Mouse (Mus musculus): Measurements from ENCODE around the gene Izumo2.
A peak's percentile ranks its signal among the peaks of the same experiment; 100 is the strongest.
"Not testable (repeated sequence)": the region's sequence is repeated elsewhere in the genome, so short reads cannot be mapped to it uniquely, and the experiment has no call there.

Izumo2 gene

GRCm38 (mm10) chr7:44701921-44702320 is 6.6 kb upstream of the Izumo2 start:
- peak; percentile 38 for DNase-seq

DNA sequence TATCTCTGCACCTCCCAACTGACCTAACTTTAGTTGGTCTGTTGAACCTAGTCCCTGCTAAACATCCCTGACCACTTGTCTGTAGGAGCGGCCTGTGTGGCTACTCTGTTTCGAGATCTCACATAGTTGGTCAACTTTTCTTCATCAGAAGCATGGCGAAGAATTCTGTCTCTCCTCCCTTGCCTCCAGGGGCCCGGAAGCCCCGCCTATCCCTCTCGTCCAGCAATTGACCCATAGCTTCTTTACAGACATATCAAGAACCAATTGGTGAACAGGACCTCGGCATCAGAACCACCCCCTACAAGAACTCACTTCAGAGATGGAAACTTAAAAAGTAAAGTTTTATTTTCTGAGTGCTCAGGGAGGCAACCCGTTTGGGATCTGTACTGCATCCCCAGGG is 5.6 kb upstream of the Izumo2 start:
- no peak for DNase-seq

DNA sequence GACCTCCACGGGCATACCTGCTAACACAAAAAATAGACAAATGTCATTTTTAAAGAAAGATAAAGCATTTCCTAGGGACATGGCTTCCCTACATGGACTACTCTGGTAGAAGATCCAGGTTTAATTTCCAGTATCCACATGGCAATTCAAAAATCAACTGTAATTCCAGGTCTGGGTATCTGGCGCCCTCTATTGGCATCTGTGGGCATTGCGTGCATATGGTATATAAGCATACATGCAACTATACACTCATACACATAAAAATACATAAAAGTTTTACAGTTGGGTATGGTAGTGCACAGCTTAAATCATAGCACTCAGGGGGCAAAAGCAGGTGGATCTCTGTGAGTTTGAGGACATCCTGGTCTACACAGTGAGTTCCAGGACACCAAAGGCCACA is 4.2 kb upstream of the Izumo2 start:
- DNase-seq, result no peak

GRCm38 (mm10) chr7:44705086-44705485 is 3.5 kb upstream of the Izumo2 start:
- no peak for DNase-seq

DNA sequence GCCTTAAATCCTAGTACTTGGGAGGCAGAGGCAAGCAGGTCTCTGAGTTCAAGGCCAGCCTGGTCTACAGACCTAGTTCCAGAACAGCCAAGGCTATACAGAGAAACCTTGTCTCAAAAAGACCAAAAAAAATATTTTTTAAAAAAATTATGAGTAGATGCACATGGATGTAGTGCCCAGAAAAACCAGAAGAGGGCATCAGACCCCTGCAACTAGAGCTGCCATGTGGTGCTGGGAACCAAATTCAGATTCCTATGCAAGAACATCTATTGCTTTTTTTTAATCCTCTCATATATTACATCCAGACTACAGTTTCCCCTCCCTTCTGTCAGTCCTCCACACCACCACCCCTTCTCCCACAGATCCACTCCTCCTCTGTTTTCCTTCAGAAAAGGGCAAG is 2.2 kb upstream of the Izumo2 start:
- DNase-seq, result no peak

GRCm38 (mm10) chr7:44707169-44707675 is 1.3 kb upstream of the Izumo2 start:
- DNase-seq, result no peak

DNA sequence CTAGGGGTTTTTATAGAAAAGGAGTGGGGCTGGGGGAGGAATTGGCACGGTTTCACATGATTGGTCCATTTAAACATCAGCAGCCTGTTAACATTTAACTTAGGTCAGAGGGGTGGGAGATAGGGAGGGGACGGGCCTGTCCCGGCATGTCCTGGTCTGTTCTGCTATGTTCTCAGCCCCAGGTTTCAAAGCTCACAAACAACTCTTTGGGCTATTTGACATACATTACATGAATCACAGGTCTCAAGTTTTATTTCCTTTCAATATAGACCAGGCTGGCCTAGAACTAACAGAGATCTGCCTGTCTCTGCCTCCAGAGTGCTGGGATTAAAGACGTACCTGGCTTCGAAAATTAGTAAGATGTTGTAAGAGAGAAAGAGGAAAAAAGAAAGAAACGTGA is 449 bp upstream of the Izumo2 start:
- not testable (repeated sequence) for DNase-seq

- DNase-seq, result no peak
Measured at GRCm38 (mm10) chr7:44709881-44710280, 1.3 kb downstream of the Izumo2 start.

DNA sequence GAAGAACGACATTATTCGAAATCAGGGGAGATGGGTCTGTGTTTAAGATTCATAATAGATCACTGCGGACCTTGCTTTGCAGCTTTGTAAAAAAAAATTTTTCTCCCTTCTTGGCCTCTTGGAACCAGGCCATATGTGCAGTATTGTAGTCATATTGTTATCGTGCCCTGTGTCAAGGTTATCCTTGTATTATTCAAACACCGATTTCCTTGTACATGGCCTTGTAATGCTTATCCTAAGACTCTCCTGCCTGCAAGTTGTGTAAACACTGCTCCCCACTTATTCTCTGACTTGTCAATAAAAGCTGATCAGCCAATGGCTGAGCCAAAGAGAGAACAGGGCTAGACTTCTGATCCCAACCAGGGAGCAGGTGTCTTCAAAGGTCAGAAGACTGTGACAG is 13.5 kb downstream of the Izumo2 start:
- DNase-seq, result no peak

GRCm38 (mm10) chr7:44724316-44724715 is 15.8 kb downstream of the Izumo2 start:
- no peak for DNase-seq

DNA sequence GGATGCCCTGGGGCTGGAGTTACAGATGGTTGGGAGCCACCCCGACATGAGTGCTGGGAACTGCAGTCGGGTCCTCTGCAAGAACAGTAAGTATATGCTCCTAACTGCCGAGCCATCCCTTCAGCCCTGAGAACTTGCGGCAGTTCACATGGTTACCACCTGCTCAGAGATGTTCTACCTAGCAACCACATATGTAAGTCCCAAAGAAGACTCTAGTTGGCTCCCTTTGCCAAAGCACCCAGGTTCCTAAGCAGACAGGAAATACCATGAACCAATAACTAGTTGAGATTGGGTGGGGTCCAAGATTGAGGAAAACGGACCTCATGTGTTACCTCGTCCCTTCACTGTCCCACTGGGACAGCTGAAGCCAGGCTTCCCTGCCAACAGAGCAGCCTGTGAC is 17.8 kb downstream of the Izumo2 start:
- DNase-seq, result peak; percentile 29

- DNase-seq, result no peak
Measured at GRCm38 (mm10) chr7:44727151-44727550, 18.6 kb downstream of the Izumo2 start.

- no peak for DNase-seq
Measured at GRCm38 (mm10) chr7:44728082-44728975, 19.8 kb downstream of the Izumo2 start.

GRCm38 (mm10) chr7:44733723-44734122 is 25.2 kb downstream of the Izumo2 start:
- no peak for DNase-seq

DNA sequence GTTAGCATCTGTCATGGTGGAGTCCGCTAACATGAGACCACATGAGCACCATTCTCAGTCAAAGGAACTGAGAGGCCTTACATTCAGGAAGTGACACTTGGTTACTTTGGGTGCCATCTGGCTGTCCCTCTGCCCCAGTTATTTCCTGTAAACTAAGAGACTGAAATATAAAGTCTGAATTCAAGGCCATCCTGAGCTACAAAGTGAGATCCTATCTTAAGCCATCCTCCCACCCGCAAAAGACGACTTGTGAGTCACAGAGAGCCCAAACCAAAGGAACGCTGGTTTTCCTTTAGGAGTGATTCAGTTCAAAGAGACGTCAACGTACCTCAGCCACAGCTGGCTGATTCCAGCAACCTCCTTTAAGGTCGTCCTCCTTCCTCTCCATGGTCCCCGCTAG is 32.8 kb downstream of the Izumo2 start:
- no peak for DNase-seq

GRCm38 (mm10) chr7:44744270-44744669 is 35.7 kb downstream of the Izumo2 start:
- DNase-seq, result no peak

- peak; percentile 76 for DNase-seq
Measured at GRCm38 (mm10) chr7:44745076-44745475, 36.5 kb downstream of the Izumo2 start.

- DNase-seq, result no peak
Measured at GRCm38 (mm10) chr7:44747115-44747514, 38.6 kb downstream of the Izumo2 start.

- DNase-seq, result peak; percentile 98
Measured at GRCm38 (mm10) chr7:44748101-44749044, 39.8 kb downstream of the Izumo2 start, which contains the start of gene Vrk3. Gene Vrk3, plus strand, starts transcription at chr7:44748413.

DNA sequence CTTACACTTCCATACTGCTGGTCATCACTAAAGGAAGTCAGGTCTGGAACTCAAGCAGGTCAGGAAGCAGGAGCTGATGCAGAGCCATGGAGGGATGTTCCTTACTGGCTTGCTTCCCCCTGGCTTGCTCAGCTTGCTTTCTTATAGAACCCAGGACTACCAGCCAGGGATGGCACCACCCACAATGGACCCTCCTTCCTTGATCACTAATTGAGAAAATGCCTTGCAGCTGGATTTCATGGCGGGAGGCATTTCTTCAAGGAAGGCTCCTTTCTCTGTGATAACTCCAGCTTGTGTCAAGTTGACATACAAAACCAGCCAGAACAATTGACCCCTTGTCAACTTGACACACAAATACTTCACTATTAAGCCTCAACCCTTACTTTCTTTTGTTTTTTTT is 42.4 kb downstream of the Izumo2 start, which contains the start of gene Zfp473:
Gene Zfp473 (minus strand): TSS at position 101 of the 400 bp plus-strand sequence.
- not testable (repeated sequence) for DNase-seq

- DNase-seq, result no peak
Measured at GRCm38 (mm10) chr7:44757164-44757563, 48.6 kb downstream of the Izumo2 start.

- no peak for DNase-seq
Measured at GRCm38 (mm10) chr7:44760366-44760765, 51.8 kb downstream of the Izumo2 start.

- no peak for DNase-seq
Measured at GRCm38 (mm10) chr7:44768129-44768528, 59.6 kb downstream of the Izumo2 start.
